Mouse (Mus musculus) bone marrow, adult 2 months (tissue): ENCODE results near the gene Tle2.

Experiments
- CTCF ChIP-seq: fragments of 200-500 bp; IDR thresholded peaks from 2 replicates; pipeline ENCODE4 v1.5.1; 2011; ENCODE audit warnings: low read length, control low read depth; ENCODE audit not compliant: control insufficient read depth, insufficient read depth
- POLR2A ChIP-seq: fragments of 200-500 bp; IDR thresholded peaks from 2 replicates; pipeline ENCODE4 v1.6.1; 2011; ENCODE audit warnings: low read depth, mild to moderate bottlenecking, control low read depth, low read length, borderline replicate concordance; ENCODE audit not compliant: control insufficient read depth

DNA sequence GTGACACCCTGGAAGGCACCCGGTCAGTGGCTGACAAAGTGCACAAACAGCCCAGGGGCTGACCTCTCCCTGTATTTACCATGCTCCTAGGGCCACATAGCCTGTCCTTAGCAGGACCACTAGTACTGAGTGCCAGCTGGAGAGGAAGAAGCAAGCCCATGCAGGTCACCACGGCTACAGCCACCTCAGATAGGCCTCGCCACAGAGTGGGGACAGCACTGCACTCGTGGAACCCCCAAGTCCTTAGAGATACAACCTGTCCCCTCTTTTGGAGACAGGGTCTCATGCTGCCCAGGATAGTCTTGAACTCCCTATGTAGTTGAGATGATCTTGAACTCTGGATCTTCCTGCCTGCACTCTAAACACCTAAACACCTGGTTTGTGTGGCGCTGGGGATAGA lies 33.0 kb upstream of the Tle2 start:
- TF ChIP-seq CTCF (no peak), POLR2A (no peak)
